Mouse (Mus musculus) bone marrow macrophage, adult 2 months (primary cell): ENCODE data around the gene S1pr3. TPM values are rescaled to one million over a fixed set of nuclear protein-coding genes. Genes with fewer than 3 reads are reported as not detected.

Experiments
- H3K27ac ChIP-seq: 2 replicates; pipeline ENCODE4 v1.5.1; 2012; ENCODE audit warnings: low read depth, low read length; ENCODE audit not compliant: insufficient read depth
- H3K4me1 ChIP-seq: 2 replicates; pipeline ENCODE4 v1.6.1; 2012; ENCODE audit warnings: low read length; ENCODE audit not compliant: control insufficient read depth, insufficient read depth
- H3K4me3 ChIP-seq: 2 replicates; pipeline ENCODE4 v1.5.1; 2012; ENCODE audit warnings: mild to moderate bottlenecking, low read length, moderate library complexity; ENCODE audit not compliant: insufficient read depth
- CTCF ChIP-seq: IDR thresholded peaks from 2 replicates; pipeline ENCODE4 v1.5.1; 2012; ENCODE audit warnings: low read depth, mild to moderate bottlenecking, low read length, moderate library complexity
- POLR2A ChIP-seq: IDR thresholded peaks from 2 replicates; pipeline ENCODE4 v1.6.1; 2012; ENCODE audit warnings: mild to moderate bottlenecking, low read depth, low read length, borderline replicate concordance
- polyA plus RNA-seq: library from polyadenylated mRNA; stranded (reverse); fragments of >200 nt; gene quantifications from 2 replicates; pipeline ENCODE4 v1.2.4, GENCODE M21; 2012; ENCODE audit not compliant: missing spikeins, insufficient read depth, insufficient read length

Gene S1pr3
- polyA plus RNA-seq, 1 experiment = not detected

- Histone ChIP-seq H3K4me3 (no peak overlapping the region), H3K4me1 (no peaks in the 10 kb centered on the region), H3K27ac (no peak overlapping the region)
- TF ChIP-seq POLR2A (no peak), CTCF (no peak)
Observed at GRCm38 (mm10) chr13:51437105-51438085, 29.0 kb downstream of the S1pr3 start.

- TF ChIP-seq CTCF (no peak), POLR2A (no peak)
- H3K27ac ChIP-seq = no peak overlapping the region
- no peak overlapping the region for H3K4me3 ChIP-seq
- no peaks in the 10 kb centered on the region for H3K4me1 ChIP-seq
Observed at GRCm38 (mm10) chr13:51442922-51443321, 34.5 kb downstream of the S1pr3 start.

- no peak overlapping the region for H3K4me3 ChIP-seq
- H3K4me1 ChIP-seq = no peaks in the 10 kb centered on the region
- TF ChIP-seq CTCF (no peak), POLR2A (no peak)
- no peak overlapping the region for H3K27ac ChIP-seq
Observed at GRCm38 (mm10) chr13:51446550-51446949, 38.1 kb downstream of the S1pr3 start.

GRCm38 (mm10) chr13:51456190-51456878, 47.9 kb downstream of the S1pr3 start:
- TF ChIP-seq POLR2A = no peak
- no peak for TF ChIP-seq CTCF
- no peak overlapping the region for H3K4me3 ChIP-seq
- H3K4me1 ChIP-seq = no peaks in the 10 kb centered on the region
- no peak overlapping the region for H3K27ac ChIP-seq

GRCm38 (mm10) chr13:51464294-51464693, 55.9 kb downstream of the S1pr3 start:
- H3K4me3 ChIP-seq = no peak overlapping the region
- TF ChIP-seq POLR2A = no peak
- TF ChIP-seq CTCF = no peak
- no peaks in the 10 kb centered on the region for H3K4me1 ChIP-seq
- H3K27ac ChIP-seq = no peak overlapping the region

GRCm38 (mm10) chr13:51466117-51466841, 57.8 kb downstream of the S1pr3 start:
- no peak overlapping the region for H3K4me3 ChIP-seq
- no peak for TF ChIP-seq CTCF
- no peak for TF ChIP-seq POLR2A
- H3K27ac ChIP-seq = no peak overlapping the region
- H3K4me1 ChIP-seq = no peaks in the 10 kb centered on the region

GRCm38 (mm10) chr13:51468697-51469250, 60.3 kb downstream of the S1pr3 start:
- Histone ChIP-seq H3K4me3 (no peak overlapping the region), H3K4me1 (no peaks in the 10 kb centered on the region), H3K27ac (no peak overlapping the region)
- TF ChIP-seq CTCF (no peak), POLR2A (no peak)

Other genes starting within 250 kb of the S1pr3 start
- not detected in 2 replicates for gene Nxnl2, start 237.6 kb upstream of the S1pr3 start, polyA plus RNA-seq
- gene Shc3, start 160.8 kb downstream of the S1pr3 start, polyA plus RNA-seq = not detected in 2 replicates
- gene Cks2, start 236.6 kb downstream of the S1pr3 start, polyA plus RNA-seq = 67.4 and 76.4 TPM in 2 replicates
- 19.8 and 20.5 TPM in 2 replicates for gene Secisbp2, start 243.1 kb downstream of the S1pr3 start, polyA plus RNA-seq